Mouse (Mus musculus): ENCODE measurements at regions not wholly inside any gene's neighbourhood (a gene's known extent, or its start where the extent isn't known, plus 50 kb on each side); places are given as distances from the start of the nearest gene placed in this dataset.

- 28% methylated on average over 6 of the region's 6 CpGs for WGBS
- no peak overlapping the region for H3K4me2 ChIP-seq (ENCODE audit: low read depth, low read length)
- peak; percentile 66; the same call in 1 of the 2 replicates for ATAC-seq (ENCODE audit: low read depth)
Measured at GRCm38 (mm10) chr1:105092309-105092904, 264.1 kb downstream of the Rnf152 start.

GRCm38 (mm10) chr1:105088765-105089520 lies 267.6 kb downstream of the Rnf152 start:
- no peak for ATAC-seq (ENCODE audit: low read depth)
- Histone ChIP-seq H3K4me3 (ENCODE audit: low read length) (no peak overlapping the region), H3K4me2 (ENCODE audit: low read depth, low read length) (no peak overlapping the region), H3K4me1 (replicated peaks; ENCODE audit: control insufficient read depth, insufficient read depth, low read length) (0 out of 2 replicates have a peak, but pooled peaks cover 2% of the 10 kb centered on the region), H3K36me3 (ENCODE audit: control insufficient read depth, insufficient read depth, low read length) (no peaks in the 10 kb centered on the region), H3K27me3 (ENCODE audit: control insufficient read depth, insufficient read depth, low read depth, low read length) (no peaks in the 10 kb centered on the region), H3K27ac (ENCODE audit: low read length) (no peak overlapping the region), H3K9me3 (ENCODE audit: control insufficient read depth, low read length) (no peaks in the 10 kb centered on the region), H3K9ac (ENCODE audit: low read length) (no peak overlapping the region)
- 83% methylated on average over 7 of the region's 7 CpGs for WGBS

More at GRCm38 (mm10) chr1:105092309-105092904, 264.1 kb downstream of the Rnf152 start:
- Histone ChIP-seq H3K9me3 (ENCODE audit: control insufficient read depth, low read length) (no peaks in the 10 kb centered on the region), H3K9ac (ENCODE audit: low read length) (no peak overlapping the region), H3K4me3 (ENCODE audit: low read length) (no peak overlapping the region), H3K36me3 (ENCODE audit: control insufficient read depth, insufficient read depth, low read length) (no peaks in the 10 kb centered on the region), H3K27me3 (ENCODE audit: control insufficient read depth, insufficient read depth, low read depth, low read length) (no peaks in the 10 kb centered on the region), H3K4me1 (replicated peaks; ENCODE audit: control insufficient read depth, insufficient read depth, low read length) (0 out of 2 replicates have a peak, but pooled peaks cover 2% of the 10 kb centered on the region), H3K27ac (ENCODE audit: low read length) (no peak overlapping the region)

- H3K4me2 ChIP-seq (ENCODE audit: low read depth, low read length) = no peak overlapping the region
- no peaks in the 10 kb centered on the region for H3K36me3 ChIP-seq (ENCODE audit: control insufficient read depth, insufficient read depth, low read length)
- no peak overlapping the region for H3K27ac ChIP-seq (ENCODE audit: low read length)
- H3K27me3 ChIP-seq (ENCODE audit: control insufficient read depth, insufficient read depth, low read depth, low read length) = no peaks in the 10 kb centered on the region
- no peaks in the 10 kb centered on the region for H3K9me3 ChIP-seq (ENCODE audit: control insufficient read depth, low read length)
- ATAC-seq (ENCODE audit: low read depth) = no peak
- WGBS = 56% methylated on average over 1 of the region's 1 CpGs
- H3K9ac ChIP-seq (ENCODE audit: low read length) = no peak overlapping the region
- no peak overlapping the region for H3K4me3 ChIP-seq (ENCODE audit: low read length)
- H3K4me1 ChIP-seq (replicated peaks; ENCODE audit: control insufficient read depth, insufficient read depth, low read length) = 0 out of 2 replicates have a peak, but pooled peaks cover 2% of the 10 kb centered on the region
Measured at GRCm38 (mm10) chr1:105087623-105088022, 268.9 kb downstream of the Rnf152 start.

GRCm38 (mm10) chr1:105084556-105084955 lies 272.0 kb downstream of the Rnf152 start:
- H3K27me3 ChIP-seq (ENCODE audit: control insufficient read depth, insufficient read depth, low read depth, low read length) = no peaks in the 10 kb centered on the region
- no peak overlapping the region for H3K4me2 ChIP-seq (ENCODE audit: low read depth, low read length)
- no peaks in the 10 kb centered on the region for H3K36me3 ChIP-seq (ENCODE audit: control insufficient read depth, insufficient read depth, low read length)
- no peak overlapping the region for H3K27ac ChIP-seq (ENCODE audit: low read length)
- no peak overlapping the region for H3K9ac ChIP-seq (ENCODE audit: low read length)
- H3K4me1 ChIP-seq (replicated peaks; ENCODE audit: control insufficient read depth, insufficient read depth, low read length) = peaks cover 7% of the 10 kb centered on the region
- H3K9me3 ChIP-seq (ENCODE audit: control insufficient read depth, low read length) = no peaks in the 10 kb centered on the region
- WGBS = 78% methylated on average over 3 of the region's 3 CpGs
- H3K4me3 ChIP-seq (ENCODE audit: low read length) = no peak overlapping the region
- ATAC-seq (ENCODE audit: low read depth) = no peak

GRCm38 (mm10) chr1:105083551-105084103 lies 272.9 kb downstream of the Rnf152 start:
- Histone ChIP-seq H3K4me3 (ENCODE audit: low read length) (no peak overlapping the region), H3K9ac (ENCODE audit: low read length) (no peak overlapping the region), H3K27ac (ENCODE audit: low read length) (no peak overlapping the region), H3K9me3 (ENCODE audit: control insufficient read depth, low read length) (no peaks in the 10 kb centered on the region), H3K27me3 (ENCODE audit: control insufficient read depth, insufficient read depth, low read depth, low read length) (no peaks in the 10 kb centered on the region), H3K4me1 (replicated peaks; ENCODE audit: control insufficient read depth, insufficient read depth, low read length) (peaks cover 7% of the 10 kb centered on the region), H3K36me3 (ENCODE audit: control insufficient read depth, insufficient read depth, low read length) (no peaks in the 10 kb centered on the region), H3K4me2 (ENCODE audit: low read depth, low read length) (no peak overlapping the region)
- WGBS = 83% methylated on average over 6 of the region's 6 CpGs
- ATAC-seq (ENCODE audit: low read depth) = no peak

GRCm38 (mm10) chr1:105082823-105083550 lies 273.5 kb downstream of the Rnf152 start:
- Histone ChIP-seq H3K27ac (ENCODE audit: low read length) (no peak overlapping the region), H3K9ac (ENCODE audit: low read length) (no peak overlapping the region), H3K36me3 (ENCODE audit: control insufficient read depth, insufficient read depth, low read length) (no peaks in the 10 kb centered on the region), H3K27me3 (ENCODE audit: control insufficient read depth, insufficient read depth, low read depth, low read length) (no peaks in the 10 kb centered on the region), H3K4me1 (replicated peaks; ENCODE audit: control insufficient read depth, insufficient read depth, low read length) (peaks cover 7% of the 10 kb centered on the region), H3K9me3 (ENCODE audit: control insufficient read depth, low read length) (no peaks in the 10 kb centered on the region), H3K4me3 (ENCODE audit: low read length) (no peak overlapping the region), H3K4me2 (ENCODE audit: low read depth, low read length) (no peak overlapping the region)
- ATAC-seq (ENCODE audit: low read depth) = no peak
- 83% methylated on average over 2 of the region's 2 CpGs for WGBS

- no peaks in the 10 kb centered on the region for H3K36me3 ChIP-seq (ENCODE audit: control insufficient read depth, insufficient read depth, low read length)
Measured at GRCm38 (mm10) chr1:105081942-105082341, 274.6 kb downstream of the Rnf152 start.

GRCm38 (mm10) chr1:105079437-105079836 lies 277.1 kb downstream of the Rnf152 start:
- H3K36me3 ChIP-seq (ENCODE audit: control insufficient read depth, insufficient read depth, low read length) = no peaks in the 10 kb centered on the region
- H3K27me3 ChIP-seq (ENCODE audit: control insufficient read depth, insufficient read depth, low read depth, low read length) = no peaks in the 10 kb centered on the region
- 64% methylated on average over 5 of the region's 5 CpGs for WGBS
- peaks cover 7% of the 10 kb centered on the region for H3K4me1 ChIP-seq (replicated peaks; ENCODE audit: control insufficient read depth, insufficient read depth, low read length)
- no peak for ATAC-seq (ENCODE audit: low read depth)
- H3K9ac ChIP-seq (ENCODE audit: low read length) = no peak overlapping the region
- H3K4me2 ChIP-seq (ENCODE audit: low read depth, low read length) = no peak overlapping the region
- no peak overlapping the region for H3K27ac ChIP-seq (ENCODE audit: low read length)
- no peak overlapping the region for H3K4me3 ChIP-seq (ENCODE audit: low read length)
- no peaks in the 10 kb centered on the region for H3K9me3 ChIP-seq (ENCODE audit: control insufficient read depth, low read length)

More at GRCm38 (mm10) chr1:105081942-105082341, 274.6 kb downstream of the Rnf152 start:
- no peaks in the 10 kb centered on the region for H3K27me3 ChIP-seq (ENCODE audit: control insufficient read depth, insufficient read depth, low read depth, low read length)
- 20% methylated on average over 2 of the region's 2 CpGs for WGBS
- H3K9ac ChIP-seq (ENCODE audit: low read length) = no peak overlapping the region
- H3K4me3 ChIP-seq (ENCODE audit: low read length) = no peak overlapping the region
- no peak overlapping the region for H3K27ac ChIP-seq (ENCODE audit: low read length)
- peaks cover 7% of the 10 kb centered on the region for H3K4me1 ChIP-seq (replicated peaks; ENCODE audit: control insufficient read depth, insufficient read depth, low read length)
- no peaks in the 10 kb centered on the region for H3K9me3 ChIP-seq (ENCODE audit: control insufficient read depth, low read length)
- ATAC-seq (ENCODE audit: low read depth) = peak; percentile 81
- no peak overlapping the region for H3K4me2 ChIP-seq (ENCODE audit: low read depth, low read length)

- WGBS = 78% methylated on average over 3 of the region's 3 CpGs
- no peak for ATAC-seq (ENCODE audit: low read depth)
- H3K9me3 ChIP-seq (ENCODE audit: control insufficient read depth, low read length) = no peaks in the 10 kb centered on the region
Measured at GRCm38 (mm10) chr1:105075728-105076127, 280.8 kb downstream of the Rnf152 start.

More at GRCm38 (mm10) chr1:105075728-105076127, 280.8 kb downstream of the Rnf152 start:
- Histone ChIP-seq H3K27ac (ENCODE audit: low read length) (no peak overlapping the region), H3K27me3 (ENCODE audit: control insufficient read depth, insufficient read depth, low read depth, low read length) (no peaks in the 10 kb centered on the region), H3K36me3 (ENCODE audit: control insufficient read depth, insufficient read depth, low read length) (no peaks in the 10 kb centered on the region), H3K9ac (ENCODE audit: low read length) (no peak overlapping the region), H3K4me3 (ENCODE audit: low read length) (no peak overlapping the region), H3K4me1 (replicated peaks; ENCODE audit: control insufficient read depth, insufficient read depth, low read length) (no peaks in the 10 kb centered on the region), H3K4me2 (ENCODE audit: low read depth, low read length) (no peak overlapping the region)

Data from lung, embryonic 16.5 days (tissue).